Mouse (Mus musculus) embryonic facial prominence, embryonic 11.5 days (tissue): ENCODE data around the gene Dhx9. TPM values are rescaled to one million over a fixed set of nuclear protein-coding genes. Genes with fewer than 3 reads are reported as not detected.
"Not testable (repeated sequence)": the region's sequence is repeated elsewhere in the genome, so short reads cannot be mapped to it uniquely, and the experiment has no call there.

Experiments used
- ATAC-seq: fragments of 200-750 bp; cut with Nextera tagmentation; replicated peaks from 2 replicates; pipeline ENCODE4 v1.8.0; 2017; ENCODE audit warnings: low read depth; ENCODE audit not compliant: insufficient number of reproducible peaks, low FRiP score, low TSS enrichment
- DNase-seq: peaks from one replicate; pipeline ENCODE4 v3.0.0-alpha.2; 2015; ENCODE audit warnings: low spot score
- H3K27ac ChIP-seq: fragments of 300-500 bp; sonication (generic); replicated peaks from 2 replicates; pipeline ENCODE4 v1.5.1; 2014; ENCODE audit warnings: mild to moderate bottlenecking, low read depth, low read length, control low read depth
- H3K27me3 ChIP-seq: fragments of 300-500 bp; sonication (generic); 2 replicates; pipeline ENCODE4 v1.6.1; 2014; ENCODE audit warnings: mild to moderate bottlenecking, low read length, moderate library complexity, mixed read lengths; ENCODE audit not compliant: control insufficient read depth, insufficient read depth
- H3K36me3 ChIP-seq: fragments of 300-500 bp; sonication (generic); replicated peaks from 2 replicates; pipeline ENCODE4 v1.6.1; 2014; ENCODE audit warnings: low read depth, mild to moderate bottlenecking, low read length, moderate library complexity, mixed read lengths; ENCODE audit not compliant: control insufficient read depth, insufficient read depth
- H3K4me1 ChIP-seq: fragments of 300-500 bp; sonication (generic); 2 replicates; pipeline ENCODE4 v1.6.1; 2014; ENCODE audit warnings: low read length, mixed read lengths; ENCODE audit not compliant: control insufficient read depth, insufficient read depth
- H3K4me2 ChIP-seq: fragments of 300-500 bp; sonication (generic); 2 replicates; pipeline ENCODE4 v1.6.1; 2014; ENCODE audit warnings: low read depth, mild to moderate bottlenecking, control low read depth, low read length, moderate library complexity
- H3K4me3 ChIP-seq: fragments of 300-500 bp; sonication (generic); 2 replicates; pipeline ENCODE4 v1.5.1; 2014; ENCODE audit warnings: low read depth, low read length, control low read depth
- H3K9ac ChIP-seq: fragments of 300-500 bp; sonication (generic); replicated peaks from 2 replicates; pipeline ENCODE4 v1.6.1; 2014; ENCODE audit warnings: mild to moderate bottlenecking, control low read depth, low read length
- H3K9me3 ChIP-seq: fragments of 300-500 bp; sonication (generic); replicated peaks from 2 replicates; pipeline ENCODE4 v1.6.1; 2016; ENCODE audit warnings: mild to moderate bottlenecking, low read length, inconsistent platforms, mixed read lengths; ENCODE audit not compliant: control insufficient read depth
- WGBS: fragments of 180-500 bp; shearing (Covaris S2); extraction: QIAGEN DNeasy Blood & Tissue Kit; methylation state at CpG from one replicate; pipeline ENCODE4 v1.1.7; 2014; 5-methylcytosine and 5-hydroxymethylcytosine counted together
- polyA plus RNA-seq: library from polyadenylated mRNA; unstranded; fragments of >200 nt; fragmentation: Nextera tagmentation; extraction: Ambion mirVana; gene quantifications from 2 replicates; pipeline ENCODE4 v1.2.1, GENCODE M21; 2014

Dhx9 gene
- 25.6 and 26.6 TPM in 2 replicates for polyA plus RNA-seq

DNA sequence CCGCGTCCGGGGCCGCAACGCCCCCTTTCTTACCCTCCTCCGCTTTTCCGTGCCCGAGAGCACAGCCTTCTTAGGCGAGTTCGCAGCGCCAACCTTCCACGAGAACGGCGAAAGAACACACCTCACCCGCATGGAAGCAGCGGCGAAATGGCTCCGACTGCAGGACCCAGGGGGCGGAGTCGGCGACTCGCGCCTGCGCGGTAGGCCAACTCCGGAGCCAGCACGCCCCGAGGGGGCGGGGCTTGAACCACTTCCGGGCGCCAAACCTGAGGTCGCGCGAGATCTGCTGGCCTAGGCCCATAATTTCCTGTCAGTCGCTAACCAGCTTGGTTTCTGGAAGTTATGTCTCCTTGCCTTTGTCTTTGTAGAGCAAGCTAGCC lies at the start of gene Dhx9:
Dhx9 (minus strand) TSS at position 161 of the 380 bp plus-strand sequence.
- Histone ChIP-seq H3K27ac (peak within 1 kb of the TSS; percentile 90), H3K27me3 (no peaks in the 10 kb centered on the region), H3K9me3 (no peaks in the 10 kb centered on the region), H3K4me3 (peak within 1 kb of the TSS; percentile 90), H3K4me2 (peak within 1 kb of the TSS; percentile 64), H3K36me3 (no peaks in the 10 kb centered on the region), H3K9ac (peak within 1 kb of the TSS; percentile 100), H3K4me1 (no peaks in the 10 kb centered on the region)
- DNase-seq: peak; percentile 98
- ATAC-seq: peak; percentile 80
- WGBS: under 1% methylated on average over 35 of the region's 35 CpGs

- H3K9me3 ChIP-seq: no peaks in the 10 kb centered on the region
- no peaks in the 10 kb centered on the region; the same call in 1 of the 2 replicates for H3K4me1 ChIP-seq
- WGBS: 32% methylated on average over 9 of the region's 9 CpGs
- no peak overlapping the region for H3K4me3 ChIP-seq
- no peaks in the 10 kb centered on the region for H3K36me3 ChIP-seq
- ATAC-seq (no peak), DNase-seq (no peak)
- H3K4me2 ChIP-seq: no peak overlapping the region
- no peak overlapping the region for H3K9ac ChIP-seq
- H3K27ac ChIP-seq: no peak overlapping the region
- no peaks in the 10 kb centered on the region for H3K27me3 ChIP-seq
Observed at GRCm38 (mm10) chr1:153535611-153536010, 48.2 kb upstream of the Dhx9 start.

GRCm38 (mm10) chr1:153532896-153533295 lies 45.4 kb upstream of the Dhx9 start:
- H3K4me2 ChIP-seq, H3K4me1 ChIP-seq, DNase-seq, ATAC-seq, H3K4me3 ChIP-seq, H3K9me3 ChIP-seq, H3K27me3 ChIP-seq, H3K9ac ChIP-seq, H3K36me3 ChIP-seq: not testable (repeated sequence)
- 92% methylated on average over 3 of the region's 3 CpGs for WGBS
- 0 out of 2 replicates have a peak overlapping the region, but pooled peaks have one; percentile 56 for H3K27ac ChIP-seq

GRCm38 (mm10) chr1:153532234-153532841 lies 44.9 kb upstream of the Dhx9 start:
- peak overlapping the region; percentile 68 for H3K9ac ChIP-seq
- no peak overlapping the region for H3K4me3 ChIP-seq
- H3K4me2 ChIP-seq: no peak overlapping the region; the same call in 1 of the 2 replicates
- no peaks in the 10 kb centered on the region for H3K9me3 ChIP-seq
- H3K27ac ChIP-seq: peak overlapping the region; percentile 56; the same call in 1 of the 2 replicates
- WGBS: 17% methylated on average over 12 of the region's 12 CpGs
- ATAC-seq: 0 out of 2 replicates have a peak, but pooled peaks have one; percentile 18
- no peaks in the 10 kb centered on the region for H3K27me3 ChIP-seq
- H3K4me1 ChIP-seq: no peaks in the 10 kb centered on the region; the same call in 1 of the 2 replicates
- DNase-seq: peak; percentile 76
- H3K36me3 ChIP-seq: no peaks in the 10 kb centered on the region

GRCm38 (mm10) chr1:153531677-153532233 lies 44.3 kb upstream of the Dhx9 start:
- H3K9ac ChIP-seq: peak overlapping the region; percentile 68
- no peaks in the 10 kb centered on the region for H3K9me3 ChIP-seq
- H3K36me3 ChIP-seq: no peaks in the 10 kb centered on the region
- H3K4me2 ChIP-seq: no peak overlapping the region; the same call in 1 of the 2 replicates
- 0 out of 2 replicates have a peak, but pooled peaks have one; percentile 27 for ATAC-seq
- H3K27ac ChIP-seq: no peak overlapping the region; the same call in 1 of the 2 replicates
- no peak overlapping the region for H3K4me3 ChIP-seq
- peak; percentile 22 for DNase-seq
- H3K4me1 ChIP-seq: no peaks in the 10 kb centered on the region; the same call in 1 of the 2 replicates
- WGBS: 27% methylated on average over 9 of the region's 9 CpGs
- H3K27me3 ChIP-seq: no peaks in the 10 kb centered on the region

DNA sequence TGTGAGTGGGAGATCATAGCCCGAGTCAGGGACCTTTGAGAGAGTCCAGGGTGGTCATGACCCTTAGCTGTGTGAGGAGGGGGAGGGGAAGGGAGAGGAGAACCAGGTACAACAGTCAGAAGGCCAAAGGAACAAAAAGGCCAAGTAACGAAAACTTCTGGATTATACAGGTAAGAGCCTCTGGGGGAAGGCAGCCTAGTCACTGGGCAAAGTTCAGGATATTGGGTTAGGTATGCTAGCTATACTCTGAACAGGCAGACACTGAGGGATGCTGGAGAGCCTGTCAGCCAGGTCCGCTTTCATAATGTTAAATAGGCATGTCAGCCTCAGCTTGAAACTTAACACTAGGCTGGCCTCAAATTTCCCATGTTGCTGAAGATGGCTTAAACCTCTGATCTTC lies 34.7 kb upstream of the Dhx9 start:
- Histone ChIP-seq H3K4me3 (no peak overlapping the region), H3K9me3 (no peaks in the 10 kb centered on the region), H3K4me1 (no peaks in the 10 kb centered on the region), H3K27me3 (no peaks in the 10 kb centered on the region), H3K36me3 (no peaks in the 10 kb centered on the region), H3K4me2 (no peak overlapping the region), H3K9ac (no peak overlapping the region), H3K27ac (no peak overlapping the region)
- no peak for DNase-seq
- 31% methylated on average over 3 of the region's 3 CpGs for whole genome bisulfite sequencing
- ATAC-seq: no peak

DNA sequence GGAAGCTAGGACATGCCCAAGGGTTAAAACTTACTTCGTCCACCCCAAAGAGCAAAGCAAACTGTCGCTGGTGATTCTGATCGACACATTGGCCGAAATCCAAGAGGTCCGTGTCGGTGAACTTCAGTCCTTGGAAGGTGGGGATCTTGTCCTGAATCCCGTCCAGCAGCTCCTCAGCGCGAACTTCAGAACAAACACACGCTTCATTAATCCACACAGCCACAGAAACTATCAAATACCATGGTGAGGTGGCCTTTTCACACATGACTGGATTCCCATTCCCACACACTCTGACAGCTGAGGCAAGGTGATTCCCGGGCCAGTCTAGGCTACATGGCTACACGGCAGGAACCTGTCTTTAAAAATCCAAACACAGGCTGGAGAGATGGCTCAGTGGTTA lies 27.9 kb upstream of the Dhx9 start:
- ATAC-seq: no peak
- WGBS: 91% methylated on average over 12 of the region's 12 CpGs

DNA sequence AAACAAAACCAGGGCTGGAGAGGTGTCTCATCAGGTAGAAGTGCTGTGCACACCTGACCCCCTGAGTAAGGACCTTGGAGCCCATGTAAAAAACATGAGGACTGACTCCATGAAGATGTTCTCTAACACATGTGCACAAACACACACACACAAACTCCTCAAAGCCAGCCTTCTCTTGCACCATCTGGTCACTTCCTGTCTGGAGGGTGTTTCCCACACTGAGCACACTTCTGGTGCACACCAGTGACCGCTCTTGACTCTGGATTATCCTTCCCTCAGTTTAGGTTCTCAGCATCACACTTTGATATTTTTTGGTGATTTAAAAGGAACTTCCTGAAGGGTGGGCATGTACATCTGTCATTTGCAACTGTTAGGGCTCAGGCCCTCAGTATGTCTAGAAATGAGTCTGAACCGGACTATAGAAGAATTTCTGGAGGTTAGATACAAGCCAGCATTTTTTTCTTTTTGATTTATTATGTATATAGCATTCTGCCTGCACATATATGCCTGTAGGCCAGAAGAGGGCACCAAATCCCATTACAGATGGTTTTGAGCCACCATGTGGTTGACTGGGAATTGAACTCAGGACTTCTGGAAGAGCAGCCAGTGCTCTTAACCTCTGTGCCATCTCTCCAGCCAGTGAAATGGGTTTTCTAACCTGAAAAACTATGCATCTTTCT lies 23.0 kb upstream of the Dhx9 start:
- Histone ChIP-seq H3K4me1 (no peaks in the 10 kb centered on the region), H3K27ac (no peak overlapping the region), H3K36me3 (no peaks in the 10 kb centered on the region), H3K4me2 (no peak overlapping the region), H3K4me3 (no peak overlapping the region), H3K9ac (no peak overlapping the region), H3K27me3 (no peaks in the 10 kb centered on the region), H3K9me3 (no peaks in the 10 kb centered on the region)
- DNase-seq (no peak), ATAC-seq (no peak)
- WGBS: 59% methylated on average over 2 of the region's 2 CpGs

More for the DNA sequence above, 27.9 kb upstream of the Dhx9 start:
- H3K9me3 ChIP-seq: no peaks in the 10 kb centered on the region
- DNase-seq: no peak
- no peak overlapping the region for H3K4me3 ChIP-seq
- H3K4me1 ChIP-seq: no peaks in the 10 kb centered on the region
- no peak overlapping the region for H3K27ac ChIP-seq
- H3K27me3 ChIP-seq: no peaks in the 10 kb centered on the region
- H3K4me2 ChIP-seq: no peak overlapping the region
- H3K9ac ChIP-seq: no peak overlapping the region
- H3K36me3 ChIP-seq: no peaks in the 10 kb centered on the region
